Mouse (Mus musculus): ENCODE results near the gene Ift22. TPM values are rescaled to one million over a fixed set of nuclear protein-coding genes. Genes with fewer than 3 reads are reported as not detected.
"Not testable (repeated sequence)": the region's sequence is repeated elsewhere in the genome, so short reads cannot be mapped to it uniquely, and the experiment has no call there.

The Ift22 gene
- polyA plus RNA-seq, 1 experiment = 9.3 TPM

GRCm38 (mm10) chr5:136947874-136948273, 39.9 kb downstream of the Ift22 start:
- 0 out of 2 replicates have a peak, but pooled peaks cover 6% of the 10 kb centered on the region for H3K9me3 ChIP-seq (replicated peaks; ENCODE audit: control insufficient read depth, insufficient read depth, low read length, poor library complexity, severe bottlenecking)
- no peak overlapping the region for H3K27ac ChIP-seq (ENCODE audit: insufficient read depth, low read length)
- H3K36me3 ChIP-seq (ENCODE audit: control insufficient read depth, insufficient read depth, low read length, poor library complexity, severe bottlenecking) = no peaks in the 10 kb centered on the region; the same call in 1 of the 2 replicates
- H3K9ac ChIP-seq (ENCODE audit: low read depth, poor library complexity, severe bottlenecking) = no peak overlapping the region
- no peak overlapping the region for H3K4me3 ChIP-seq (ENCODE audit: low read depth, low read length)
- TF ChIP-seq CTCF (IDR thresholded peaks at IDR 0.05; ENCODE audit: low read depth, low read length) = no peak
- TF ChIP-seq POLR2A (IDR thresholded peaks at IDR 0.05; ENCODE audit: insufficient read depth, low read length) = no peak
- no peak for TF ChIP-seq EP300 (IDR thresholded peaks at IDR 0.05; ENCODE audit: insufficient read depth, low read depth, low read length)
- no peaks in the 10 kb centered on the region for H3K27me3 ChIP-seq (ENCODE audit: control insufficient read depth, insufficient read depth, low read length, poor library complexity, severe bottlenecking)
- H3K4me1 ChIP-seq (ENCODE audit: control insufficient read depth, insufficient read depth, low read length) = peaks cover 5% of the 10 kb centered on the region

- not testable (repeated sequence) for H3K4me3 ChIP-seq (ENCODE audit: low read depth, low read length); H3K36me3 ChIP-seq (ENCODE audit: control insufficient read depth, insufficient read depth, low read length, poor library complexity, severe bottlenecking); H3K9me3 ChIP-seq (replicated peaks; ENCODE audit: control insufficient read depth, insufficient read depth, low read length, poor library complexity, severe bottlenecking); H3K27me3 ChIP-seq (ENCODE audit: control insufficient read depth, insufficient read depth, low read length, poor library complexity, severe bottlenecking); H3K4me1 ChIP-seq (ENCODE audit: control insufficient read depth, insufficient read depth, low read length); H3K9ac ChIP-seq (ENCODE audit: low read depth, poor library complexity, severe bottlenecking)
- peak overlapping the region; percentile 27; the same call in 1 of the 2 replicates for H3K27ac ChIP-seq (ENCODE audit: insufficient read depth, low read length)
These were observed 41.8 kb downstream of the Ift22 start for GRCm38 (mm10) chr5:136949551-136950336.

DNA sequence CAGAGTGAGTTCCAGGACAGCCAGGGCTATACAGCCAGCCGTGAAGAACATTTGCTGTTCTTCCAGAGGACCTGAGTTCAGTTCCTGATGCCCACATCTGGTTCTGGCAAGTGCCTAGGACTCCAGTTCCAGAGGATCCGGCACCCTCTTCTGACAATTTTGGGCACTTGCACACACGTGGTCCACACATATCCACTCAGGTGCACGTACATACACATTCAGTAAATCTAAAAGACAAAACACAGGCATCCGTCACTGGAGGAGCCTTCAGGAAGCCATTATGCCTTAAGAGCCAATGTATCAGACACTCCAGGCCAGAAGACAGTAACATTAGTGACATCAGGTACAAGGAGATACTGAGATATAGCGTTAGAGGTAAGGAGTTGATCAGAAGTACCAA, 42.6 kb downstream of the Ift22 start:
- H3K4me3 ChIP-seq (ENCODE audit: low read depth, low read length) = no peak overlapping the region
- 0 out of 2 replicates have a peak, but pooled peaks cover 6% of the 10 kb centered on the region for H3K9me3 ChIP-seq (replicated peaks; ENCODE audit: control insufficient read depth, insufficient read depth, low read length, poor library complexity, severe bottlenecking)
- TF ChIP-seq EP300 (IDR thresholded peaks at IDR 0.05; ENCODE audit: insufficient read depth, low read depth, low read length) (no peak), POLR2A (IDR thresholded peaks at IDR 0.05; ENCODE audit: insufficient read depth, low read length) (no peak), CTCF (IDR thresholded peaks at IDR 0.05; ENCODE audit: low read depth, low read length) (no peak)
- peak overlapping the region; percentile 99 for H3K27ac ChIP-seq (ENCODE audit: insufficient read depth, low read length)
- H3K27me3 ChIP-seq (ENCODE audit: control insufficient read depth, insufficient read depth, low read length, poor library complexity, severe bottlenecking) = no peaks in the 10 kb centered on the region
- H3K9ac ChIP-seq (ENCODE audit: low read depth, poor library complexity, severe bottlenecking) = peak overlapping the region; percentile 18; the same call in 1 of the 2 replicates
- H3K4me1 ChIP-seq (ENCODE audit: control insufficient read depth, insufficient read depth, low read length) = peaks cover 2% of the 10 kb centered on the region
- H3K36me3 ChIP-seq (ENCODE audit: control insufficient read depth, insufficient read depth, low read length, poor library complexity, severe bottlenecking) = no peaks in the 10 kb centered on the region; the same call in 1 of the 2 replicates

DNA sequence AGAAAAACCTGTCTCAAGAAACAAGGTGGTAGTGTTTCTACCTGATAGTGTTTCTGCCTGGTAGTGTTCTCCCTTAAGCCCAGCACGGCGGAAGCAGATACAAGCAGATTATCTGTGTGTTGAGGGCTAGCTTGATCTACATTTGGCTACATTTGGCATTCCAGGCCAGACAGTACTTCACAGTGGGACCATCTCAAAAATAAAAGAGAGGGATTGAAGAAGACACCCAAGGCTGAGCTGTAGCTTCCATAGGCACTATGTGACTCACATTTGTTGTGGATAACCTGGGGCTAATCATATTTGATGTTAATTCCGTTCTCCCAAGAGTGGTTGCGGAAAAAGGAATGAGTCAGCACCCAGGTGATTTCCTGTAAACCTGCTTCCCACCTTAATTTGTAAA, 44.2 kb downstream of the Ift22 start:
- H3K4me3 ChIP-seq (ENCODE audit: low read depth, low read length) = 0 out of 2 replicates have a peak overlapping the region, but pooled peaks have one; percentile 8
- TF ChIP-seq EP300 (IDR thresholded peaks at IDR 0.05; ENCODE audit: insufficient read depth, low read depth, low read length) (no peak), POLR2A (IDR thresholded peaks at IDR 0.05; ENCODE audit: insufficient read depth, low read length) (no peak), CTCF (IDR thresholded peaks at IDR 0.05; ENCODE audit: low read depth, low read length) (no peak)
- H3K27ac ChIP-seq (ENCODE audit: insufficient read depth, low read length) = peak overlapping the region; percentile 99
- peaks cover 5% of the 10 kb centered on the region for H3K4me1 ChIP-seq (ENCODE audit: control insufficient read depth, insufficient read depth, low read length)
- H3K9ac ChIP-seq (ENCODE audit: low read depth, poor library complexity, severe bottlenecking) = peak overlapping the region; percentile 66
- no peaks in the 10 kb centered on the region for H3K27me3 ChIP-seq (ENCODE audit: control insufficient read depth, insufficient read depth, low read length, poor library complexity, severe bottlenecking)
- H3K9me3 ChIP-seq (replicated peaks; ENCODE audit: control insufficient read depth, insufficient read depth, low read length, poor library complexity, severe bottlenecking) = 0 out of 2 replicates have a peak, but pooled peaks cover 6% of the 10 kb centered on the region
- 0 out of 2 replicates have a peak, but pooled peaks cover 2% of the 10 kb centered on the region for H3K36me3 ChIP-seq (ENCODE audit: control insufficient read depth, insufficient read depth, low read length, poor library complexity, severe bottlenecking)

GRCm38 (mm10) chr5:136953015-136953414, 45.1 kb downstream of the Ift22 start, which contains the start of gene Fis1:
TSS of gene Fis1 (plus strand) at chr5:136953275.
- Histone ChIP-seq H3K9me3 (replicated peaks; ENCODE audit: control insufficient read depth, insufficient read depth, low read length, poor library complexity, severe bottlenecking) (0 out of 2 replicates have a peak, but pooled peaks cover 3% of the 10 kb centered on the region), H3K4me3 (ENCODE audit: low read depth, low read length) (peak within 1 kb of the TSS; percentile 91), H3K36me3 (ENCODE audit: control insufficient read depth, insufficient read depth, low read length, poor library complexity, severe bottlenecking) (0 out of 2 replicates have a peak, but pooled peaks cover 4% of the 10 kb centered on the region), H3K27ac (ENCODE audit: insufficient read depth, low read length) (peak within 1 kb of the TSS; percentile 99), H3K9ac (ENCODE audit: low read depth, poor library complexity, severe bottlenecking) (peak within 1 kb of the TSS; percentile 74), H3K4me1 (ENCODE audit: control insufficient read depth, insufficient read depth, low read length) (peaks cover 5% of the 10 kb centered on the region), H3K27me3 (ENCODE audit: control insufficient read depth, insufficient read depth, low read length, poor library complexity, severe bottlenecking) (no peaks in the 10 kb centered on the region)
- TF ChIP-seq POLR2A (IDR thresholded peaks at IDR 0.05; ENCODE audit: insufficient read depth, low read length) = peak; percentile 4
- TF ChIP-seq CTCF (IDR thresholded peaks at IDR 0.05; ENCODE audit: low read depth, low read length) = no peak
- peak; percentile 33; the same call in 1 of the 2 replicates for TF ChIP-seq EP300 (IDR thresholded peaks at IDR 0.05; ENCODE audit: insufficient read depth, low read depth, low read length)

- Histone ChIP-seq H3K9me3 (replicated peaks; ENCODE audit: control insufficient read depth, insufficient read depth, low read length, poor library complexity, severe bottlenecking) (0 out of 2 replicates have a peak, but pooled peaks cover 3% of the 10 kb centered on the region), H3K4me1 (ENCODE audit: control insufficient read depth, insufficient read depth, low read length) (peaks cover 5% of the 10 kb centered on the region), H3K4me3 (ENCODE audit: low read depth, low read length) (peak overlapping the region; percentile 91), H3K9ac (ENCODE audit: low read depth, poor library complexity, severe bottlenecking) (peak overlapping the region; percentile 74), H3K27ac (ENCODE audit: insufficient read depth, low read length) (peak overlapping the region; percentile 56), H3K27me3 (ENCODE audit: control insufficient read depth, insufficient read depth, low read length, poor library complexity, severe bottlenecking) (no peaks in the 10 kb centered on the region), H3K36me3 (ENCODE audit: control insufficient read depth, insufficient read depth, low read length, poor library complexity, severe bottlenecking) (0 out of 2 replicates have a peak, but pooled peaks cover 4% of the 10 kb centered on the region)
- TF ChIP-seq EP300 (IDR thresholded peaks at IDR 0.05; ENCODE audit: insufficient read depth, low read depth, low read length) (no peak), CTCF (IDR thresholded peaks at IDR 0.05; ENCODE audit: low read depth, low read length) (no peak), POLR2A (IDR thresholded peaks at IDR 0.05; ENCODE audit: insufficient read depth, low read length) (no peak)
These were observed 45.5 kb downstream of the Ift22 start for GRCm38 (mm10) chr5:136953440-136953951.
